Mouse (Mus musculus): Measurements from ENCODE around the gene Dmwd. TPM values are rescaled to one million over a fixed set of nuclear protein-coding genes. Genes with fewer than 3 reads are reported as not detected.
A peak's percentile ranks its signal among the peaks of the same experiment; 100 is the strongest.

The Dmwd gene
- polyA plus RNA-seq, 1 experiment from 2014 or later: 35.2 TPM

DNA sequence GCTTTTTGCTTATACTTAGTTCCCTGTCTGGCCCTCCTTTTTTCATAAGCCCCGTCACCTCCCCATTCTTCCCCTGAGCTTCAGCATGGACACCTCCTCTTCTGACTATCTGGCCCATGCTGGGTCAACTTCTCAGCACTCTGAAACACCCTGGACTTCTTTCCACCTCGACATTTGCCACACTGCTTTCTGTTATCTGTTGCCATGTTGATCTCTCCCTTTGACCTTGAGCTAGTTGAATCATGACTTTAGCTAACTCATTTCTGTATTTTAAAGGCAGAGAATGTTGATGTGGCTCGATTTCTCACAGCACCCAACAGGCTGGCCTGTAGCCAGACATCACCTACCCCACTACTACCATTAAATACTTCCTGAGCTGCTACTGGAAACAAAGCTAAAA, 31.4 kb downstream of the Dmwd start:
- H3K4me2 ChIP-seq (ENCODE audit: low read depth, low read length): no peak overlapping the region
- no peak overlapping the region for H3K9ac ChIP-seq (replicated peaks; ENCODE audit: low read depth, low read length)
- H3K27ac ChIP-seq (ENCODE audit: low read depth, low read length): no peak overlapping the region
- ATAC-seq (ENCODE audit: low read depth): no peak
- H3K4me1 ChIP-seq (ENCODE audit: control insufficient read depth, insufficient read depth, low read length): no peaks in the 10 kb centered on the region
- H3K27me3 ChIP-seq (ENCODE audit: control insufficient read depth, insufficient read depth, low read length): no peaks in the 10 kb centered on the region
- no peaks in the 10 kb centered on the region for H3K9me3 ChIP-seq (ENCODE audit: control insufficient read depth, low read length)
- no peak overlapping the region for H3K4me3 ChIP-seq (ENCODE audit: low read depth, low read length)
- no peaks in the 10 kb centered on the region for H3K36me3 ChIP-seq (ENCODE audit: control insufficient read depth, insufficient read depth, low read length)
- 63% methylated on average over 3 of the region's 3 CpGs for WGBS

DNA sequence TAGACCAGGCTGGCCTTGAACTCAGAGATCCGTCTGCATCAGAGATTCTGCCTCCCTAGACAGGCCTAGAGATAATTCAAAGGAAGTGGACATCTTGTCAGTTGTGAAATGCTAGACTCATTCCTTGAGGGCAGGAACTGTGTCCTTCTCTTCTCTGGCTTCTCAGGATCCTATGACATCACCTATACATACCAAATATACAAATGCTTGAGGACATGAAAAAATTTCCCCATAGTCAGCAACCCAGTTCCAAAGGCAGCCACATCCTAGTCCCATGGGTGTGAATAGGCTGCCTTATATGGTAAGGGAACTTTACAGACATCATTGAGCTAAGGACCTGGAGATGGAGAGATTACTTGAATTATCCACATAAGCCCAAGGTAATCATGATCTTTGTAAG, 33.5 kb downstream of the Dmwd start:
- Histone ChIP-seq H3K4me3 (ENCODE audit: low read depth, low read length) (no peak overlapping the region), H3K27me3 (ENCODE audit: control insufficient read depth, insufficient read depth, low read length) (no peaks in the 10 kb centered on the region), H3K27ac (ENCODE audit: low read depth, low read length) (no peak overlapping the region), H3K4me2 (ENCODE audit: low read depth, low read length) (no peak overlapping the region), H3K9me3 (ENCODE audit: control insufficient read depth, low read length) (no peaks in the 10 kb centered on the region), H3K36me3 (ENCODE audit: control insufficient read depth, insufficient read depth, low read length) (no peaks in the 10 kb centered on the region), H3K9ac (replicated peaks; ENCODE audit: low read depth, low read length) (no peak overlapping the region), H3K4me1 (ENCODE audit: control insufficient read depth, insufficient read depth, low read length) (no peaks in the 10 kb centered on the region)
- WGBS: 90% methylated on average over 1 of the region's 1 CpGs
- ATAC-seq (ENCODE audit: low read depth): no peak

DNA sequence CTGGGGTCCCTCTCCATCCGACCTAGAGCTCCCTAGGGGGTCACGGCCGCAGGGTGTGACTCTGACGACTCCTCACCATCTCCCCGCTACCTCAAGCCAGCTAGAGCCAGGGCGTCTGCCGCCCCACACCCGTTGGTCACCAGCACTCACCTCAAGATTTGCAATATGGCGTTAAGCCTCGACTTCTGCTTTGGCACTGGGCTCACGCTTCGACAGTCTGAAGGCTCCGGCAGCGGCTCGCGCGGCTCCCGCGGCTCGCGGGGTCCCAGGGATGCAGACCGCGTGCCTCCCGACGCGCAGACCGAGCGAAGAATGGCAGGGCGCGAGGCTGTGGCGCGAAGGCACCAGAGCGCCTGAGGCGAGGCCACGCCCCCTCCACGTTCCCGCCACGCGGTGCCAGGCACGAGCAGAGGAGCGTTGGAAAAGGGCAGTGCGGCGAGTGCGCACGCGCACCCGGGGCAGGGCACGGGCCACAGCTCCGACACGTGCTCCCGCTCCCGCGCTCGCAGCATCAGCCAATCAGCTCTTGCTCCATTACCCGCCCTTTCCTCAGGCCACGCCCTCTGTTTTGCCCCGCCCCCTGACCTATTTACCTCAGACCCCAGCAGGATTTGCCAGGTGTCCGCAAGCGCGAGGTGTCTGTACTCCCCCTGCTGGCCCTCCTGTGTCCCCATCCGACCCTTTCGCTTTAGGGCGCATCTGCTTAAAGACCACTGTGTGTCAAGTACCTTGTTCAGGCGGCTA, 42.2 kb downstream of the Dmwd start, which contains the start of gene Gm4969:
Gene Gm4969 (minus strand): TSS at position 341 of the 744 bp plus-strand sequence.
- 21% methylated on average over 50 of the region's 64 CpGs for WGBS

DNA sequence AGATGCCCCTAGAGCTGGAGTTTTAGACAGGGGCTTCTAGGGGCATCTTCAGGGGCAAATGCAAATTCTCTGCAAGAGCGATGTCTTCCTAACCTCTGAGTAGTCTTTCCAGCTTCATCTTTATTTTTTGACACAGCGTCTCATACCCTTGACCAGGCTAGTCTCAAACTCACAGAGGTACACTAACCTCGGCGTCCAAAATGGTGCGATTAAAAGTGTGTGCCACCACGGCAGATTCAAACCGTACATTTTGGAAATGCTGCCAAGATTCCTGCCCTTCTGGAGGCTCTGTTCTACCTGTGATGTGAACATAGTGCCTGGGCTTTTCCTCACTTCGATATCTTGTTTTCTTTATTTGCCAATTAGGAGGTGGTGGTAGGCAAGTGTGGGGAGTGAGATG, 43.1 kb downstream of the Dmwd start:
- no peak overlapping the region for H3K9ac ChIP-seq (replicated peaks; ENCODE audit: low read depth, low read length)
- H3K4me2 ChIP-seq (ENCODE audit: low read depth, low read length): peak overlapping the region; percentile 18; the same call in 1 of the 2 replicates
- H3K27me3 ChIP-seq (ENCODE audit: control insufficient read depth, insufficient read depth, low read length): no peaks in the 10 kb centered on the region
- peaks cover 6% of the 10 kb centered on the region; the same call in 1 of the 2 replicates for H3K4me1 ChIP-seq (ENCODE audit: control insufficient read depth, insufficient read depth, low read length)
- WGBS: 92% methylated on average over 8 of the region's 8 CpGs
- no peak overlapping the region for H3K4me3 ChIP-seq (ENCODE audit: low read depth, low read length)
- H3K36me3 ChIP-seq (ENCODE audit: control insufficient read depth, insufficient read depth, low read length): no peaks in the 10 kb centered on the region
- no peak overlapping the region for H3K27ac ChIP-seq (ENCODE audit: low read depth, low read length)
- H3K9me3 ChIP-seq (ENCODE audit: control insufficient read depth, low read length): no peaks in the 10 kb centered on the region
- peak; percentile 24 for ATAC-seq (ENCODE audit: low read depth)

More for the DNA sequence above, 42.2 kb downstream of the Dmwd start, which contains the start of gene Gm4969:
- H3K4me3 ChIP-seq (ENCODE audit: low read depth, low read length): peak within 1 kb of the TSS; percentile 27
- no peaks in the 10 kb centered on the region for H3K36me3 ChIP-seq (ENCODE audit: control insufficient read depth, insufficient read depth, low read length)
- H3K4me1 ChIP-seq (ENCODE audit: control insufficient read depth, insufficient read depth, low read length): peaks cover 6% of the 10 kb centered on the region; the same call in 1 of the 2 replicates
- H3K9me3 ChIP-seq (ENCODE audit: control insufficient read depth, low read length): no peaks in the 10 kb centered on the region
- no peaks in the 10 kb centered on the region for H3K27me3 ChIP-seq (ENCODE audit: control insufficient read depth, insufficient read depth, low read length)
- peak within 1 kb of the TSS; percentile 47 for H3K4me2 ChIP-seq (ENCODE audit: low read depth, low read length)
- 0 out of 2 replicates have a peak within 1 kb of the TSS, but pooled peaks have one; percentile 26 for H3K9ac ChIP-seq (replicated peaks; ENCODE audit: low read depth, low read length)
- peak; percentile 54; the same call in 1 of the 2 replicates for ATAC-seq (ENCODE audit: low read depth)
- H3K27ac ChIP-seq (ENCODE audit: low read depth, low read length): no peak within 1 kb of the TSS

DNA sequence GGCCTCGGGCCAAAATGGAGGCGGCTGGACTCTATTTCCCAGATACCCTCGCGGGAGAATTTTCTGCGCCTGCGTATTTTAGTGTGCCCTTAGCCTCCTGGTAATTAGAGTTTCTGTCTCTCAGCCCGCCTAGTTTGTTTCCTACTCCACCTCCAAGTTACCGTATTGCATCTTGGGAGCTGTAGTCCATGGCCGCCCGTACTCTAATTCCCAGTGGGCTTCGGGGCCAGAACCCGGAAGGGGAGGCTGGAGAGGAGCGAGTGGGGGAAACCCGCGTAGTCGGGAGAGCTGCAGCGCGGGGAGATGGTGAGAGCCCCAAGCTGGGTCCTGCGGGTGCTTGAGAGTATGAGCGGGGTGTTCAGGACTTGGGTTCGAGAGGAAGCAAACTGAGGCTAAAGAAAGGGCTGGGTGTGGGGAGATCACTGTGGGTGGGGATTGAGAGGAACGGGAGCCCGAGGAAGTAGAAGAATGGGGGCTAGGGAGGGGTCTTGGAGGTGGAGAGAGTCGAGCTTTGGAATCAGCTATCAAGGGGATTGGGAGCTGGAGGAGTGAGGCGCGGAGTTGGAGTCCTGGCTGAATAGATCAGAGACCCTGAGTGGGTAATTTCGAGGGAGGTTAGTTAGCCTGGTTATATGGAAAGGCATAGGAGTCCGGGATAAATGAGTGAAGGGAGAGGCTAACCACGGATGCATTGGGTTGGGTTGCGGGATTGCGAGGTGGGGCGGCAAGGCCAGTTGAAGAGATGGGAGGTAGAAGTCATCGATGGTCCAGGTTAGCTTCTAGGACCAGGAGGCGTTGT, 43.8 kb downstream of the Dmwd start, which contains the start of gene Fbxo46:
Gene Fbxo46 (plus strand): TSS at position 229 of the 799 bp plus-strand sequence.
- Histone ChIP-seq H3K27me3 (ENCODE audit: control insufficient read depth, insufficient read depth, low read length) (no peaks in the 10 kb centered on the region), H3K27ac (ENCODE audit: low read depth, low read length) (peak within 1 kb of the TSS; percentile 46; the same call in 1 of the 2 replicates), H3K4me1 (ENCODE audit: control insufficient read depth, insufficient read depth, low read length) (peaks cover 6% of the 10 kb centered on the region; the same call in 1 of the 2 replicates), H3K36me3 (ENCODE audit: control insufficient read depth, insufficient read depth, low read length) (no peaks in the 10 kb centered on the region), H3K9ac (replicated peaks; ENCODE audit: low read depth, low read length) (peak within 1 kb of the TSS; percentile 71), H3K4me3 (ENCODE audit: low read depth, low read length) (peak within 1 kb of the TSS; percentile 66), H3K4me2 (ENCODE audit: low read depth, low read length) (peak within 1 kb of the TSS; percentile 68), H3K9me3 (ENCODE audit: control insufficient read depth, low read length) (no peaks in the 10 kb centered on the region)
- WGBS: 4% methylated on average over 34 of the region's 34 CpGs
- peak; percentile 91 for ATAC-seq (ENCODE audit: low read depth)

DNA sequence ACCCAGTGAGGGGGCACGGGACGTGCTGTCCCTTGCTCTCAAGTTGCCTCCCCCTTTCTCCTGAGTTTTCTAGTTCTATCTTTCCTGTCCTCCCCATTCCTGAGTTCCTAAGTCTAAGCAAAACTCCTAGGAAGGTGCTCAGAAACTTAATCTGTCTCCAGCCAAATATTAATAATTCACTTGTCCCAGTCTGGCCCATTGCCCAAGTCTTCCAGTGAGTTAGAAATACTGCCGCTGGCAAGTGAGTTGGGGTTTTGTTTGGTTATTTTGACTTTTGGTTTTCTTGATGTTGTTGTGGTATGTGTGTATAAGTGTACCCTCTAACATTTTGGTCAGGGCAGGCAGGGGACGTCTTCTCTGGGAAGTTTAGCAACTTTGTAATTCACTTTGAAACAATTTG, 45.7 kb downstream of the Dmwd start:
- Histone ChIP-seq H3K36me3 (ENCODE audit: control insufficient read depth, insufficient read depth, low read length) (no peaks in the 10 kb centered on the region), H3K4me3 (ENCODE audit: low read depth, low read length) (no peak overlapping the region), H3K9ac (replicated peaks; ENCODE audit: low read depth, low read length) (no peak overlapping the region), H3K4me2 (ENCODE audit: low read depth, low read length) (no peak overlapping the region), H3K27me3 (ENCODE audit: control insufficient read depth, insufficient read depth, low read length) (no peaks in the 10 kb centered on the region), H3K9me3 (ENCODE audit: control insufficient read depth, low read length) (no peaks in the 10 kb centered on the region), H3K27ac (ENCODE audit: low read depth, low read length) (no peak overlapping the region), H3K4me1 (ENCODE audit: control insufficient read depth, insufficient read depth, low read length) (peaks cover 6% of the 10 kb centered on the region; the same call in 1 of the 2 replicates)
- ATAC-seq (ENCODE audit: low read depth): no peak
- WGBS: 95% methylated on average over 4 of the region's 4 CpGs

DNA sequence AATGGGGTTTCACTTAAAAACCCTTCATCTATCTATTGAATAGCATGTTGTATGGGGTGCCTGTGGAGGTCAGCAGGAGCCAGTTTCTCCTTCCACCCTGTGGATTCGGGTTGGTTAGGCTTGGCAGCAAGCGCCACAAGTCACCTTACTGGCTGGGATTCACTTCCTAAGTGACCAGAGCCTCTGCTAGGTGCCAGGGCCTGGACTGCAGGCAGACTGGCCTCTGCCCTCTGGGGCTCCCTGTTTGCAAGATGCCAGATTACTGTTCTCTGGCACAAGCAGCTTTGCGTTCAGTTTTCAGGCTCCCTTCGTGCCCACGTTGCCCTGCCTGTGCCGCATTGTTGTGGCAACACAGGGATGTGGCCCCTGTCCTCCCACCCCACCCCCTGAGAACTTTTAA, 48.7 kb downstream of the Dmwd start:
- Histone ChIP-seq H3K36me3 (ENCODE audit: control insufficient read depth, insufficient read depth, low read length) (no peaks in the 10 kb centered on the region), H3K4me3 (ENCODE audit: low read depth, low read length) (no peak overlapping the region), H3K4me2 (ENCODE audit: low read depth, low read length) (no peak overlapping the region), H3K27ac (ENCODE audit: low read depth, low read length) (no peak overlapping the region), H3K27me3 (ENCODE audit: control insufficient read depth, insufficient read depth, low read length) (no peaks in the 10 kb centered on the region), H3K9me3 (ENCODE audit: control insufficient read depth, low read length) (no peaks in the 10 kb centered on the region), H3K4me1 (ENCODE audit: control insufficient read depth, insufficient read depth, low read length) (peaks cover 6% of the 10 kb centered on the region; the same call in 1 of the 2 replicates), H3K9ac (replicated peaks; ENCODE audit: low read depth, low read length) (no peak overlapping the region)
- WGBS: 95% methylated on average over 6 of the region's 6 CpGs
- no peak for ATAC-seq (ENCODE audit: low read depth)

DNA sequence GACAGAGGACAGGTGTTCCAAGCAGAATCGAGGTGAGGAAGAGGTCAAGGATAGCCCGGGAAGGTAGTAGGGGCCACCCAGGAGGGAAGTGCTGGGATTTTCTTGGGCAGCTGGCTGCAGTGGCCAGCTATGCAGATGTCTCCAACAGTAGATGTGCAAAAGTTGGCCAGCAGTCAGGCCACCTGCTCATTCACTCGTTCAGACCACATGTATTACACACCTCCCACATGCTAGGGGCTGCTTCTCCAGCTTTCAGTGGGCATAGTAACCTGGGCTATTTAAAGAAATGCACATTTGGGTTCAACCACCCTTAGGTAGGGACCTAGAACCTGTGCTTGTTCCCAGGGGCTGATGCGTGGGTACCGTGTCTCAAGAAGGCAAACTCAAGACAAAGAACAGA, 51.7 kb downstream of the Dmwd start:
- no peak for ATAC-seq (ENCODE audit: low read depth)
- peaks cover 12% of the 10 kb centered on the region; the same call in 1 of the 2 replicates for H3K4me1 ChIP-seq (ENCODE audit: control insufficient read depth, insufficient read depth, low read length)
- H3K4me3 ChIP-seq (ENCODE audit: low read depth, low read length): no peak overlapping the region
- H3K9ac ChIP-seq (replicated peaks; ENCODE audit: low read depth, low read length): no peak overlapping the region
- H3K27ac ChIP-seq (ENCODE audit: low read depth, low read length): no peak overlapping the region
- no peaks in the 10 kb centered on the region for H3K36me3 ChIP-seq (ENCODE audit: control insufficient read depth, insufficient read depth, low read length)
- H3K4me2 ChIP-seq (ENCODE audit: low read depth, low read length): no peak overlapping the region
- H3K27me3 ChIP-seq (ENCODE audit: control insufficient read depth, insufficient read depth, low read length): no peaks in the 10 kb centered on the region
- WGBS: 95% methylated on average over 5 of the region's 5 CpGs
- no peaks in the 10 kb centered on the region for H3K9me3 ChIP-seq (ENCODE audit: control insufficient read depth, low read length)

Measured in neural tube, embryonic 14.5 days (tissue).